Mouse (Mus musculus): ENCODE measurements around the gene Krt34.

DNA sequence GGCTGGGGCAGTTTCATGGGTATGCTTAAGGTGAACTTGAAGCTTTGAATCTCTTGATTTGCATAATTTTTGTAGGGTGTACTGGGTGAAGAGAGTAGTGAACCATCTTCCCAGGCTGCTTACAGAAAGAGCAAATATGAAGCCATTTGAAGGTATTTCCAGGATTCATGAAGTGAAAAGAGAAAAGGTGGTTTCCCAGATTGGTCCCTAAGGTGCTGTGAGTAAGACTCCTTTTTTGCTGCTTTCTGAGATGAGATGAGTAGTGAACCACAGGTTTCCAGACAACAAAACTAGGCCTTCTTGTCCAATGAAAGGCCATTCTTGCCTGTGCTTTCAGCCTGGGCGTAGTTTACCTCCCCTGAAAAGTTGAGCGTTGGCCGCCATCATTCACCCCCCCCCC, 52.8 kb downstream of the Krt34 start:
- TF ChIP-seq CTCF (IDR thresholded peaks at IDR 0.05; ENCODE audit: low read depth) (no peak), EP300 (IDR thresholded peaks at IDR 0.05; ENCODE audit: low read depth) (no peak)
